Mouse (Mus musculus) midbrain, embryonic 10.5 days (tissue): ENCODE results near the gene Zfp575. TPM values are rescaled to one million over a fixed set of nuclear protein-coding genes. Genes with fewer than 3 reads are reported as not detected.
A peak's percentile ranks its signal among the peaks of the same experiment; 100 is the strongest.

Source experiments
- DNase-seq: peaks from one replicate; pipeline ENCODE4 v3.0.0-alpha.2; 2017; ENCODE audit warnings: low spot score
- H3K27ac ChIP-seq: fragments of 300-500 bp; sonication (generic); replicated peaks from 2 replicates; pipeline ENCODE4 v1.5.1; 2016; ENCODE audit warnings: mild to moderate bottlenecking
- H3K27me3 ChIP-seq: fragments of 300-500 bp; sonication (generic); 2 replicates; pipeline ENCODE4 v1.6.1; 2016; ENCODE audit warnings: low read depth, mild to moderate bottlenecking; ENCODE audit not compliant: poor library complexity, severe bottlenecking
- H3K36me3 ChIP-seq: fragments of 300-500 bp; sonication (generic); 2 replicates; pipeline ENCODE4 v1.6.1; 2016; ENCODE audit warnings: mild to moderate bottlenecking, moderate library complexity
- H3K4me1 ChIP-seq: fragments of 300-500 bp; sonication (generic); 2 replicates; pipeline ENCODE4 v1.6.1; 2016
- H3K4me3 ChIP-seq: fragments of 300-500 bp; sonication (generic); 2 replicates; pipeline ENCODE4 v1.5.1; 2016; ENCODE audit warnings: mild to moderate bottlenecking, moderate library complexity
- H3K9me3 ChIP-seq: fragments of 300-500 bp; sonication (generic); replicated peaks from 2 replicates; pipeline ENCODE4 v1.6.1; 2016; ENCODE audit warnings: mild to moderate bottlenecking
- WGBS: fragments of 180-500 bp; shearing (Covaris S2); methylation state at CpG from one replicate; pipeline ENCODE4 v1.1.7; 2016; 5-methylcytosine and 5-hydroxymethylcytosine counted together
- polyA plus RNA-seq: library from polyadenylated mRNA; unstranded; fragments of >200 nt; fragmentation: Nextera tagmentation; extraction: Ambion mirVana; gene quantifications from 2 replicates; pipeline ENCODE4 v1.2.1, GENCODE M21; 2016

Zfp575 gene
- polyA plus RNA-seq, 1 experiment from 2014 or later = 1.4 TPM

DNA sequence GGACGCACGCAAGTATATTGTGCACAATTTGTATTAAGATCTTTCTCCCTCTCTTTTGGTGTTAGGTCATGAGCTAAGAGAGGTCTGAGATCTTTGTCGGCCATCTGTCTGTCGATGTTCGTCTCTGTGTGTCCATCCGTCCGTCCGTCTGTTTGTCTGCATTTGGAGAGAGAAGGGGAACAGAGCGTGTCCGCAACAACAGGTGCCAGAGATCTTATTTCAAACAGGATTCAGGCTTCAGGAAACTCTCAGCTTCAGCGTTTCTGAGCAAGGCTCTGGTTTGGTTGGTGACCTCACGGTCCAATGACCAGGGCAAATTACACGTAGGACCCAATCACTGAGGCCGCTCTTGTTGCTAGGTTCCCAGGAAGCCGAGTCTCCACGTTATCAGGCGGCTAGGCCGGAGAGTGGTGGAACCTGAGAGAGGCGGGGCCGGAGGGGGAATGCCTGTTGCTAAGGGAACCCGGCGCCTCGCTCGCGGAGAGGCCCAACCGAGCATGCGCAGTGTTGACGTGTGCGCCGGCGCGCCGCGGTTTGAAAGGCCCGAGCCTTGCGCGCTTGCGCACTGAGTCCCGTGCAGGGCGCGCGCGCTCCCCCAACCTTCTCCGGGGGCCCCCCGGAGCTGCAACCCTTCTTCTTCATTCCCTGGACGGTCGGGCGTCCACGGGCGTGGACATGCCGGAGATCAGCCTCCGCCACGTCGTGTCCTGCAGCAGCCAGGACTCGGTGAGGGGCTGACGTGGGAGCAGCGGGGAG lies 40.6 kb downstream of the Zfp575 start:
- H3K4me3 ChIP-seq = peak overlapping the region; percentile 88
- H3K36me3 ChIP-seq = peaks cover 40% of the 10 kb centered on the region
- H3K4me1 ChIP-seq = peaks cover 19% of the 10 kb centered on the region
- WGBS = 1% methylated on average over 57 of the region's 57 CpGs
- H3K27ac ChIP-seq = peak overlapping the region; percentile 90
- H3K9me3 ChIP-seq = no peaks in the 10 kb centered on the region
- DNase-seq = peak; percentile 99
- H3K27me3 ChIP-seq = no peaks in the 10 kb centered on the region

DNA sequence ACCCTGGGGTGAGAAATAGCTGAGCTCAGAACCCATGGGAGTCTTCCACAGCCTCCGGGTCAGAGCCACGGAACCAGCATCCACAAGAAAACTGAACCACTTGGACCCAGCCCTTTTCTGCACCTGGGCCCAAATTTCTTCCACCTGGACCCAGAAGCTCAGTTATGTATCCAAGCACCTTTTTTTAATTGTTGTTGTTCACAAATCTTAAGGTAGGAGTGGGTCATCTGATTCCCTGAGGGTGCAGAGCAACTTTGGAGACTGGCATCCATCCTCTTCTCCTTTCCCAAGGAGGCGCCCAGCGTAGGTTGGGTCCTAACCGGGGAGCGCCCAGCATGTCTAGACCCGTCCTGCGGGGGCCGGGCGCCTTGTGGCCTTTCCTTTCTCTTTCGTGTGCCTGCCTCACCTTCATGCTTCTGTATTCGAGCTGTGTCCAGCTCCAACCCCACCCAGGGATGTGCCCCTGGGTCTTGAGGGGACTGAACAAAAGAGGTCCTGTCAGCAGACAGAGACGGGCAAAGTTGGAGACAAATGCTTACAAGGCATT lies 41.3 kb downstream of the Zfp575 start, which contains the start of the genes Pinlyp and Xrcc1:
Gene Pinlyp (minus strand): TSS at position 51 of the 547 bp plus-strand sequence.
Gene Xrcc1 (plus strand): TSS at position 222 of the 547 bp plus-strand sequence.
- 38% methylated on average over 13 of the region's 13 CpGs for WGBS
- no peaks in the 10 kb centered on the region for H3K27me3 ChIP-seq
- DNase-seq = no peak
- peak within 1 kb of the TSS; percentile 90 for H3K27ac ChIP-seq
- no peaks in the 10 kb centered on the region for H3K9me3 ChIP-seq
- H3K4me1 ChIP-seq = peaks cover 19% of the 10 kb centered on the region
- peaks cover 34% of the 10 kb centered on the region for H3K36me3 ChIP-seq
- H3K4me3 ChIP-seq = peak within 1 kb of the TSS; percentile 88

DNA sequence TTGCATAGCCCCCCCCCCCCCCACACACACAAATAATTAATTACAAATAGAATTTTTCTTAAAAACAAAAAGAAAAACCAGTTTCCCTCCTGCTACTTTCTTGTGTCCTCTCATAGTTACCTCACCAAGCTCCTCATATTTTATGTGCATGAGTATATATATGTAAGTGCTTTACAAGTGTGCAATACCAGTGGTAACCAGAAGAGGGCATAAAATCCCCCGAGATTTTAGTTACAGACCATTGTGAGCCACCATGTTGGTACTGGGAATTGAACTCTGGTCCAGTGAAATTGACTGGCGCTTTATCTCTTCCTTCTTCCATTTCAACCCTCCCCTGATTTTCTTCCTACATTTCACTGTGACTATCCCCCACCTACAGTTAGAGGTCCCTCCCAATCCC lies 42.9 kb downstream of the Zfp575 start:
- Histone ChIP-seq H3K27ac (no peak overlapping the region), H3K36me3 (peaks cover 17% of the 10 kb centered on the region), H3K27me3 (no peaks in the 10 kb centered on the region), H3K4me3 (no peak overlapping the region), H3K9me3 (no peaks in the 10 kb centered on the region), H3K4me1 (peaks cover 19% of the 10 kb centered on the region)
- no peak for DNase-seq
- WGBS = 75% methylated on average over 2 of the region's 2 CpGs

DNA sequence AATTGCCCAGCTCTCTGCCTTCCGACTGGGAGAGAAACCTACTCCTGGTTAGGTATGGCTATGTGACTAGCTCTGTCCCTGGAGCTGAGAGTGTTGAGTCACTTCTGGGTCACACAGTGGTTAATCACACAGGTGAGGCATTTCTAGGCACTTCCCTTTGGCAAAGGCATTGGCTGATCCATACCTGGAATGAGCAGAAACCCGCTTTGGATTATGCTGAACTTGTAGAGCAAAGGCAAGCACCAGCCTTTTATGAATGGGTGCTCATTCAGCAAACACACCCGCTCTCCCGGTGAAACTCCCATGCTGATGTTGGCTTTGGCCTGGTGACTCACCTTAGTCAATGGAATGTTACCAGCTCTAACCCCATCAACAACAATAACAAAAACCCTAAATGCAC lies 47.8 kb downstream of the Zfp575 start:
- 0 out of 2 replicates have a peak, but pooled peaks cover 5% of the 10 kb centered on the region for H3K9me3 ChIP-seq
- H3K4me1 ChIP-seq = no peaks in the 10 kb centered on the region
- no peak for DNase-seq
- H3K4me3 ChIP-seq = no peak overlapping the region
- whole genome bisulfite sequencing = 87% methylated on average over 4 of the region's 4 CpGs
- peaks cover 14% of the 10 kb centered on the region for H3K27me3 ChIP-seq
- H3K36me3 ChIP-seq = peaks cover 20% of the 10 kb centered on the region
- no peak overlapping the region for H3K27ac ChIP-seq

DNA sequence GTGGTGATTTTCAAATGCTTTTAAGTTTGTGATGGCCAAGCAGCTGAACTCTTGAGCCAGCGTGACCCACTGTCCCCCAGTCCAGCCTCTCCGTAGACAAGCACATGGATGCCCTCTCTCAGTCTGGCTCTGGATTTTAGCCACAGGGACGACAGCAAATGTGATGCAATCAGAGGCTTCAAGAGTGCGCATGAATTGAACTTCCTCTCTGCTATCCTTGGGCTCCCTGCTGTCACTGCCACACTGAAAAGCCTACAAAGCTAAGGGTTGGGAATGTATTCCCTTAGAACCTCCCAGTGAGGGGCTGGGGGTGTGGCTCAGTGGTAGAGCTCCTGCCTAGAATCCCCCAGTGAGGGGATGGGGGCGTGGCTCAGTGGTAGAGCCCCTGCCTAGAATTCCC lies 48.7 kb downstream of the Zfp575 start:
- WGBS = 86% methylated on average over 5 of the region's 5 CpGs
- no peak overlapping the region for H3K4me3 ChIP-seq

DNA sequence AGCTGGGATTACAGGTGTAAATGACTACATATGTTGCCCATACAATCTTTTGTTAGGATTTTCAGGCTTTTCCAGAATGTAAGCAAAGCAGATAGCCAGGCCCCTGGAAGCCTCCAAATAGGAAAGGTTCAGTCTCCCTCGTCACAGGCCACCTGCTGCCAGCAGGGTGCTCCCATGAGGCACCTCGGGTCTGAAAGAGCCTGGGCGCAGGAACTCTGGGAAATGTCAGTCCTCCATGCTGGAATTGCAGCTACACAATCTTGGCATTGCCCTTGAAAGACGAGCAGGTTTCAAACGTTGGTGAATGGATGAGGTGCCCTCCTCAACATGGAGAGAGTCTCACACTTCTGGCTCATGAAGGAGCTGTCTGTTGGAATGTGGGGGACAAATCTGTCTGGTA lies 49.3 kb downstream of the Zfp575 start:
- no peak overlapping the region for H3K27ac ChIP-seq
- WGBS = 50% methylated on average over 5 of the region's 5 CpGs
- peaks cover 30% of the 10 kb centered on the region for H3K27me3 ChIP-seq
- H3K4me3 ChIP-seq = no peak overlapping the region
- 0 out of 2 replicates have a peak, but pooled peaks cover 5% of the 10 kb centered on the region for H3K9me3 ChIP-seq
- H3K36me3 ChIP-seq = peaks cover 35% of the 10 kb centered on the region
- DNase-seq = no peak
- H3K4me1 ChIP-seq = peaks cover 13% of the 10 kb centered on the region

More for the DNA sequence above, 48.7 kb downstream of the Zfp575 start:
- Histone ChIP-seq H3K27ac (no peak overlapping the region), H3K36me3 (peaks cover 29% of the 10 kb centered on the region), H3K9me3 (0 out of 2 replicates have a peak, but pooled peaks cover 5% of the 10 kb centered on the region), H3K27me3 (peaks cover 24% of the 10 kb centered on the region), H3K4me1 (peaks cover 7% of the 10 kb centered on the region)
- no peak for DNase-seq

DNA sequence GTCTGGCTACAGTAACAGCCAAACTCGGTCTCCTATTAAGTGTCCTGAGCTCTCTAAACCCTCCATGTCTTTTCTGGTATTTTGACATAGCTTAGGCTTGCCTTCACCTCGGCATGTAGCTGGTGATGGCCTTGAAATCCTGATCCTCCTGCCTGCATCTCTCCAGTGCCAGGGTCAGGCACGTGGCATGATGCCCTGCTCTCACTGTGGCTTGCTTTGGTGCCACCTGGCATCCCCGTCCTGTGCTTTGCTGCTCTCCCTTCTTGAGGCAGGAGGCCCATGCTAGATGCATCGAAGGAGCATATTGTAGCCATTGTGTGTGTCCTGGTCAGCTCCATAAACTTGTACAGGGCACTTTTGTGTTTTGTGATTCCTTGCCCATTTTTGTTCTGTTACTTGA lies 49.9 kb downstream of the Zfp575 start:
- DNase-seq = no peak
- Histone ChIP-seq H3K4me1 (peaks cover 15% of the 10 kb centered on the region), H3K27ac (no peak overlapping the region), H3K36me3 (peaks cover 37% of the 10 kb centered on the region), H3K9me3 (0 out of 2 replicates have a peak, but pooled peaks cover 5% of the 10 kb centered on the region), H3K4me3 (no peak overlapping the region), H3K27me3 (peaks cover 35% of the 10 kb centered on the region)
- WGBS = 77% methylated on average over 5 of the region's 5 CpGs

DNA sequence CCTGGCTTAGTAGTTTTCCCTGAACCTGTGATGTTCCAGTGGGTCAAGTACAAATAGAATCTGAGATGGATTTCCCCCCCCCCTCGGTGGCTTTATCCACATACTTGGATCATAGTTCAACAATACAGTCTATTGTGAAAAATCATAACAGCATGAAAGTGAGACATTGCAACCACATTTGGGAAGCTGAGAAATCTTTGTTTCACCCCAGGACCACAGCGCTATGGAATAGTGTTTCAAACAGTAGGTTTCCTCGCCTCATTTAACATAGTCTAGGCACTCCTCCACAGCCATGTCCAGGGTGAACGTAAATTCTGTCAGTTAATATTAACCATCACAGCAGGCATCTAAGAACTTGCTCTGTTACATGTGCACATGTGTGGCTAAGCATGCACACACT lies 50.4 kb downstream of the Zfp575 start:
- Histone ChIP-seq H3K27me3 (peaks cover 40% of the 10 kb centered on the region), H3K4me3 (no peak overlapping the region), H3K4me1 (peaks cover 20% of the 10 kb centered on the region), H3K27ac (no peak overlapping the region), H3K9me3 (0 out of 2 replicates have a peak, but pooled peaks cover 5% of the 10 kb centered on the region), H3K36me3 (peaks cover 37% of the 10 kb centered on the region)
- 89% methylated on average over 4 of the region's 4 CpGs for WGBS
- DNase-seq = no peak

DNA sequence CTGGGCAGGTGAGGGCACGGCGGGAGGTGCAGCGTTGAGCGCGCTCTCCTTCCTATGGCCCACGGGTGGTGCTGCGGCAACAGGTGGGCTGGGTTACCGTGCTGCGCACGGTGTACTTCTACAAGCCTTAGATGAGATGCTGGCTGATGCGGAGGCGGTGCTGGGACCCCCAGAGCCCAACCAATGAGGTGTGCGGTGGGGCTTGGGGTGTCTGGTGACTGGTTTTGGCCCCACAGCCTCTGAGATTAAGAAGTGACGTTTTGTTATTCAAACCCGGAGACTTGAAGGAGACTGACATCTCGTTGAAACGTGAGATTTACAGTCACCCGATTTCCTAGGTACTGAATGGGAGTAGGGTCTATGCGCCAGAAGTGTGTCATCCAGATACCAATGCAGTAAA lies 53.1 kb downstream of the Zfp575 start:
- 19% methylated on average over 19 of the region's 19 CpGs for WGBS
- DNase-seq = peak; percentile 28
- Histone ChIP-seq H3K4me1 (peaks cover 42% of the 10 kb centered on the region), H3K27me3 (peaks cover 43% of the 10 kb centered on the region), H3K36me3 (peaks cover 37% of the 10 kb centered on the region), H3K4me3 (peak overlapping the region; percentile 40), H3K9me3 (0 out of 2 replicates have a peak, but pooled peaks cover 5% of the 10 kb centered on the region), H3K27ac (no peak overlapping the region)

Other genes with a start within 250 kb of the Zfp575 start
- gene Lypd5, start 238.4 kb downstream of the Zfp575 start, polyA plus RNA-seq = not detected in 2 replicates
- gene Kcnn4, start 217.4 kb downstream of the Zfp575 start, polyA plus RNA-seq = 3.3 and 4.0 TPM in 2 replicates
- 29.0 and 34.1 TPM in 2 replicates for gene Smg9, start 188.0 kb downstream of the Zfp575 start, polyA plus RNA-seq
- not detected in 2 replicates for gene Irgc1, start 135.3 kb downstream of the Zfp575 start, polyA plus RNA-seq
- 0.68 and 1.0 TPM in 2 replicates for gene Plaur, start 125.2 kb downstream of the Zfp575 start, polyA plus RNA-seq
- 10.0 and 18.3 TPM in 2 replicates for gene Cadm4, start 105.6 kb downstream of the Zfp575 start, polyA plus RNA-seq
- gene Zfp428, start 80.6 kb downstream of the Zfp575 start, polyA plus RNA-seq = 116 and 127 TPM in 2 replicates
- gene AC161166.1, start 75.2 kb downstream of the Zfp575 start, polyA plus RNA-seq = 0.64 and 0.99 TPM in 2 replicates
- 8.4 and 12.5 TPM in 2 replicates for gene Irgq, start 57.0 kb downstream of the Zfp575 start, polyA plus RNA-seq
- gene Pinlyp, start 41.5 kb downstream of the Zfp575 start, polyA plus RNA-seq = 0.14 TPM in 1 of 2 replicates, not detected in the other
- gene Xrcc1, start 41.4 kb downstream of the Zfp575 start, polyA plus RNA-seq = 149 and 160 TPM in 2 replicates
- 22.8 and 24.1 TPM in 2 replicates for gene Ethe1, start 98 bp downstream of the Zfp575 start, polyA plus RNA-seq
- gene Phldb3, start 23.1 kb upstream of the Zfp575 start, polyA plus RNA-seq = 0.05 TPM in 1 of 2 replicates, not detected in the other
- 0.32 and 0.36 TPM in 2 replicates for gene Lypd3, start 48.9 kb upstream of the Zfp575 start, polyA plus RNA-seq
- not detected in 2 replicates for gene Tex101, start 89.0 kb upstream of the Zfp575 start, polyA plus RNA-seq
- not detected in 2 replicates for gene BC049730, start 121.6 kb upstream of the Zfp575 start, polyA plus RNA-seq
- not detected in 2 replicates for gene Gm4763, start 139.3 kb upstream of the Zfp575 start, polyA plus RNA-seq
- gene Cd177, start 172.7 kb upstream of the Zfp575 start, polyA plus RNA-seq = not detected in 2 replicates
- gene Ceacam10, start 189.6 kb upstream of the Zfp575 start, polyA plus RNA-seq = not detected in 2 replicates